Mouse (Mus musculus): ENCODE measurements at regions not wholly inside any gene's neighbourhood (a gene's known extent, or its start where the extent isn't known, plus 50 kb on each side); places are given as distances from the start of the nearest gene placed in this dataset.
"Not testable (repeated sequence)": the region's sequence is repeated elsewhere in the genome, so short reads cannot be mapped to it uniquely, and the experiment has no call there.

DNA sequence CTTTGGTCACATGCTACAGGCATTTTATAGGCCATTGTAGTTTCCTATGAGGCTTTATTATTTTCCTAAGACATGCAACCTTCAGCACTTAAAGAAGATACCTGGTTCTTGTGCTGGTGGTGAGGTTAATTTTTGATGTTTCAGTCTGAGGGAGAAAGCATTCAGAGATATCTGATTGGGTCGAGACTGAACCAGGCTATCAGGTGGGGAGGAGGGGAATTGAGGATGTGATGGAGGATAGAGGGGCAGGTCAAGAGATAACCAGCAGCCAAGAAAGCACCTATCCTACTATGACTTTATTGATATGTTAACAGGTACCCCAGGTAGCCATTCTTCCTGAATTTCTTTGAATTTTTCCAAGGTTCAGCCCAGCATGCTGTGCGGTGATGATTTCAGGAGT lies 74.1 kb upstream of the Zfp988 start:
- not testable (repeated sequence) for H3K27me3 ChIP-seq (ENCODE audit: control insufficient read depth, insufficient read depth, low read length); H3K9ac ChIP-seq; DNase-seq (ENCODE audit: low spot score); H3K27ac ChIP-seq; H3K36me3 ChIP-seq (replicated peaks; ENCODE audit: control insufficient read depth, insufficient read depth); H3K4me1 ChIP-seq (replicated peaks; ENCODE audit: control insufficient read depth, insufficient read depth, low read length); H3K4me3 ChIP-seq (replicated peaks; ENCODE audit: low read length); ATAC-seq (ENCODE audit: low FRiP score); H3K4me2 ChIP-seq (replicated peaks)
- 76% methylated on average over 2 of the region's 2 CpGs for WGBS
- H3K9me3 ChIP-seq (ENCODE audit: control insufficient read depth, low read length), result peaks cover 50% of the 10 kb centered on the region

DNA sequence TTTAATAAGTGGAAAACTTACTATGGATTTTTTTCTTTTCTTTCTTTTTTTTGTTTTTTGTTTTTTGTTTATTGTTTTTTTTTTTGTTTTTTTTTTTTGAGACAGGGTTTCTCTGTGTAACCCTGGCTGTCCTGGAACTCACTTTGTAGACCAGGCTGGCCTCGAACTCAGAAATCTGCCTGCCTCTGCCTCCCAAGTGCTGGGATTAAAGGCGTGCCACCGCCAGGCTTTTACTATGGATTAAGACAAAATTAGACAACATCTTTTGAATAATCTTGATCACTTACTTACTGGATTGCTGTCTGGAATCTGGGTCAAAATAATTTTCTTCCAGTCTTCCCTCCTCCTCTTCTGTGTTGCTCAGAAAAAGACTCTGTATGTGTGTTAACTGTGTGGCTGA lies 73.7 kb upstream of the Zfp988 start:
- H3K4me2 ChIP-seq (replicated peaks); H3K9ac ChIP-seq; H3K27ac ChIP-seq; ATAC-seq (ENCODE audit: low FRiP score); H3K27me3 ChIP-seq (ENCODE audit: control insufficient read depth, insufficient read depth, low read length); DNase-seq (ENCODE audit: low spot score); H3K36me3 ChIP-seq (replicated peaks; ENCODE audit: control insufficient read depth, insufficient read depth); H3K4me1 ChIP-seq (replicated peaks; ENCODE audit: control insufficient read depth, insufficient read depth, low read length); H3K4me3 ChIP-seq (replicated peaks; ENCODE audit: low read length): not testable (repeated sequence)
- 92% methylated on average over 3 of the region's 3 CpGs for WGBS
- peaks cover 53% of the 10 kb centered on the region for H3K9me3 ChIP-seq (ENCODE audit: control insufficient read depth, low read length)

DNA sequence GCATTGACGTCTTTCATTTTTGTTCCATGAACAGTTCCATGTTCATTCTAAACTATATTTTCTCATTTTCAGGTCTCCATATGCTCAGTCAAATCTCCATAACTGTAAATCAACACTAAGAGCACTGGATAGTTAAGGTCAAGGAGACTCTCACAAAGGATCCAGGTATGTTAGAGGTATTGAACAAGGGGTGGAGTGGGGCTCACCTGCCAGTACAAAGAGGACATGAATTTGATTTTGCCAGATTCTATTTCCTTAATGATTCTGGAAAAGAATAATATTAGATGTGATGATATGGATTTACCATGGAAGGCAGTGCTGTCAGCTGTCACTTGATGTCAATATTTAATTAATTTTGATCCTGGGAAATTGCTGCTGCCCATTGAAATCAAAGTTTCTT lies 73.2 kb upstream of the Zfp988 start:
- ATAC-seq (ENCODE audit: low FRiP score); H3K27me3 ChIP-seq (ENCODE audit: control insufficient read depth, insufficient read depth, low read length); H3K27ac ChIP-seq; H3K4me1 ChIP-seq (replicated peaks; ENCODE audit: control insufficient read depth, insufficient read depth, low read length); H3K4me3 ChIP-seq (replicated peaks; ENCODE audit: low read length); DNase-seq (ENCODE audit: low spot score); H3K4me2 ChIP-seq (replicated peaks); H3K36me3 ChIP-seq (replicated peaks; ENCODE audit: control insufficient read depth, insufficient read depth); H3K9ac ChIP-seq: not testable (repeated sequence)
- H3K9me3 ChIP-seq (ENCODE audit: control insufficient read depth, low read length), result peaks cover 56% of the 10 kb centered on the region
- 95% methylated on average over 1 of the region's 1 CpGs for WGBS

DNA sequence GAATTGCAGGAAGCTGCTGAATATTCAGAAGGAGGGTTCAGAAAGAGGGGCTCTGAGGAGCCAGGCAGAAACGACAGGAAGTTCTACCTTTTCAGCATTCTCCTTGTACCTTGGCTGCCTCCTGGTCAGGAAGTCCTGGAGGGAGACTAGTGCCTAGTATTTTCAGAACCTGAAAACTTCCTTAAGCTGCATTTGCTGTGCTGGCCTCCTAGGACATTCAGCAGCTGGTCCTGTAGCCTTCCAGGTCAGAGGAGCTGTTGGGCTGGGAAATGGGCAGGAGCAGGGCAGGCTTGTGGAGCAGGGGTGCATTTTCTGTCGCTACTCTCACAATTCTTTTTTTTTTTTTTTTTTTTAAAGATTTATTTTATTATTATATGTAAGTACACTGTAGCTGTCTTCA lies 71.2 kb upstream of the Zfp988 start:
- ATAC-seq (ENCODE audit: low FRiP score); H3K36me3 ChIP-seq (replicated peaks; ENCODE audit: control insufficient read depth, insufficient read depth); H3K4me2 ChIP-seq (replicated peaks); H3K27ac ChIP-seq; DNase-seq (ENCODE audit: low spot score); H3K4me3 ChIP-seq (replicated peaks; ENCODE audit: low read length); H3K4me1 ChIP-seq (replicated peaks; ENCODE audit: control insufficient read depth, insufficient read depth, low read length); H3K27me3 ChIP-seq (ENCODE audit: control insufficient read depth, insufficient read depth, low read length); H3K9ac ChIP-seq: not testable (repeated sequence)
- H3K9me3 ChIP-seq (ENCODE audit: control insufficient read depth, low read length), result peaks cover 70% of the 10 kb centered on the region
- WGBS, result 50% methylated on average over 2 of the region's 2 CpGs

DNA sequence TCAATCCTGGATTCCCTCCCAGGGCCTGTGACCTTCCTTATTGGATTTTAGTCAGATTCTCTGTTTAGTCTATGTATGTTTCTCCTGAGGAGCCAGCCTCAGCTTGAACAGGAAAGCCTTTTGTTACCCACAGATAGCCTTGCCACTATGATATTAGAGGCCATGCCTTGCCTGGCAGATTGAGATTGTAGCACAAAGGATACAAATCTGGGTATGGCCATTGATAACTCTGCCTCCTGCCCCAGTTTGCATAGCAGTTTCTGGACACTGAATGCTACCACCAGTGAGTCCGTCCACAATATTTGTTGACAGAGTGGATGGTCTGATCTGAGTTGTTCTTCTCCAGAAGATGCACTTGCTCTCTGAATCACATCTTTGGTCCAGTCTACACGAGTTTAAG lies 70.0 kb upstream of the Zfp988 start:
- not testable (repeated sequence) for H3K36me3 ChIP-seq (replicated peaks; ENCODE audit: control insufficient read depth, insufficient read depth); ATAC-seq (ENCODE audit: low FRiP score); DNase-seq (ENCODE audit: low spot score); H3K27me3 ChIP-seq (ENCODE audit: control insufficient read depth, insufficient read depth, low read length); H3K4me3 ChIP-seq (replicated peaks; ENCODE audit: low read length); H3K9ac ChIP-seq; H3K4me2 ChIP-seq (replicated peaks); H3K4me1 ChIP-seq (replicated peaks; ENCODE audit: control insufficient read depth, insufficient read depth, low read length); H3K27ac ChIP-seq
- 56% methylated on average over 2 of the region's 2 CpGs for WGBS
- peaks cover 78% of the 10 kb centered on the region for H3K9me3 ChIP-seq (ENCODE audit: control insufficient read depth, low read length)

DNA sequence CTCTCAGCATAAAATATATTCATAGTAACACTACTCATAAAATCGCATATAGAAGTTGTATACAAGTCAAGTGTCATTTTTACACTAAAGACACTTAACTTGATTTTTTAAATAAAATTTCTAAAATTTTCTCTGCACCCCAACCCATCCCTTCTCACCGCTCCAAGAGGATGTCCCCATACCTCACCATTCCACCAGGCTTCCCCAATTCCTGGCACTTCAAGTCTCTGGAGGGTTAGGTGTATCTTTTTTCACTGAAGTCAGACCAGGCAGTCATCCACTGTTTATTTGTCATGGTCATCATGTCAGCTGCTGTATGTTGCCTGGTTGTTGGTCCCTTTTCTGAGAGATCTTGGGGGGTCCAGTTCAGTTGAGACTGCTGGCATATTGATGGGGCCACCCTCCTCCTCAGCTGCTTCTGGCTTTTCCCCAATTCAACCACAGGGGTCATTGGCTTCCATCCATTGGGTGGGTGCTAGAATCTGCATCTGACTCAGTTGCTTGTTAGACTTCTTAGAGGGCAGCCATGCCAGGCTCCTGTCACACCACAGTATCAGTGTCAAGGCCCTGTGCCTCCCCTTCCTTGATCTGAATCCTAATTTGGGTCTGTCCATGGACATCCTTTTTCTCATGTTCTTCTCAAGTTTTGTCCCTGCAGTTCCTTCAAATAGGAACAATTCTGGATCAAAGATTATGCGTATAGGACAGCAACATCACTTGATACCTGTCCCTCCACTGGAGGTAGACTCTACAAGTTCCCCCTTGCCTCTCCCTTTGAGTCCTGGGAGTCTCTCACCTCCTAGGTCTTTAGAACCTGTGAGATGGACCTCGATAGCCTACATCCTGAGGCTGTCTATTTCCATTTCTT lies 63.9 kb upstream of the Zfp988 start:
- H3K9me3 ChIP-seq (ENCODE audit: control insufficient read depth, low read length), result peaks cover 63% of the 10 kb centered on the region
- WGBS, result 76% methylated on average over 4 of the region's 4 CpGs
- ATAC-seq (ENCODE audit: low FRiP score); H3K27ac ChIP-seq; H3K36me3 ChIP-seq (replicated peaks; ENCODE audit: control insufficient read depth, insufficient read depth); H3K27me3 ChIP-seq (ENCODE audit: control insufficient read depth, insufficient read depth, low read length); H3K4me3 ChIP-seq (replicated peaks; ENCODE audit: low read length); DNase-seq (ENCODE audit: low spot score); H3K9ac ChIP-seq; H3K4me1 ChIP-seq (replicated peaks; ENCODE audit: control insufficient read depth, insufficient read depth, low read length); H3K4me2 ChIP-seq (replicated peaks): not testable (repeated sequence)

DNA sequence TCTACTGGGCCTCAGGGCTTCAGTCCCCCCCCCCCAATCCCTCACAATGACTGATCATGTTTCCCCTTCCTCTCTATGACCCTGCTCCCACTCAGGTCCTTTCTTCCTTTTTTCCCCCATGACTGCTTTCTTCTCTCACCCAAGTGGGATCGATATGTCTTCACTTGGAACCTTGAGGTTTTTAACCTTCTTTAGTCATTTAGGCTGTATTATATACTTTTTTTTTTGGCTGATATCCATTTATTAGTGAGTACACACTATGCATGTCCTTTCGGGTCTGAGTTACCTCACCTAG lies 63.3 kb upstream of the Zfp988 start:
- no peak overlapping the region for H3K27ac ChIP-seq
- no peak overlapping the region for H3K4me2 ChIP-seq (replicated peaks)
- DNase-seq (ENCODE audit: low spot score) (no peak), ATAC-seq (ENCODE audit: low FRiP score) (no peak; the same call in 1 of the 2 replicates)
- H3K4me1 ChIP-seq (replicated peaks; ENCODE audit: control insufficient read depth, insufficient read depth, low read length), result no peaks in the 10 kb centered on the region
- no peak overlapping the region for H3K9ac ChIP-seq
- no peaks in the 10 kb centered on the region for H3K36me3 ChIP-seq (replicated peaks; ENCODE audit: control insufficient read depth, insufficient read depth)
- no peaks in the 10 kb centered on the region for H3K27me3 ChIP-seq (ENCODE audit: control insufficient read depth, insufficient read depth, low read length)
- 90% methylated on average over 2 of the region's 2 CpGs for WGBS
- no peak overlapping the region for H3K4me3 ChIP-seq (replicated peaks; ENCODE audit: low read length)
- H3K9me3 ChIP-seq (ENCODE audit: control insufficient read depth, low read length), result peaks cover 58% of the 10 kb centered on the region

DNA sequence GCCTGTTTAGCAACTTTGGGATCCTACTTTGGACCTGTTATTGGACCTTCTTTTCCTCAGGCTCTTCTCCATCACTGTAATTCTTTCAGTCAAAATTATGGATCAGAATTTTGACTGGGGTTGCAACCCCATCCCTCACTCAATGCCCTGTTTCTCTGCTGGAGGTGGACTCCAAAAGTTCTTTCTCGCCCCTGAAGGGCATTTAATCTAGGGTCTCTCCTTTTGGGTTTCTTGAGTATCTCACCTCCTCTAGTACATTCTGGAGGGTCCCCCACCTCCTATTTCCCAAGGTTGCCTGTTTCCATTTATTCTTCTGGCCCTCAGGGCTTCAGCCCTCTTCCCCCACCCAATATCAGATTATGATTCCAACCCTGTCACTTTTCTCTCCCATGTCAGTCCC lies 56.9 kb upstream of the Zfp988 start:
- DNase-seq (ENCODE audit: low spot score); H3K27ac ChIP-seq; H3K4me1 ChIP-seq (replicated peaks; ENCODE audit: control insufficient read depth, insufficient read depth, low read length); H3K4me3 ChIP-seq (replicated peaks; ENCODE audit: low read length); H3K36me3 ChIP-seq (replicated peaks; ENCODE audit: control insufficient read depth, insufficient read depth); ATAC-seq (ENCODE audit: low FRiP score); H3K27me3 ChIP-seq (ENCODE audit: control insufficient read depth, insufficient read depth, low read length); H3K9ac ChIP-seq; H3K4me2 ChIP-seq (replicated peaks): not testable (repeated sequence)
- WGBS, result 85% methylated on average over 1 of the region's 1 CpGs
- peaks cover 32% of the 10 kb centered on the region for H3K9me3 ChIP-seq (ENCODE audit: control insufficient read depth, low read length)
